Mouse (Mus musculus) midbrain, embryonic 11.5 days (tissue): ENCODE measurements around the gene Gpm6b. TPM values are rescaled to one million over a fixed set of nuclear protein-coding genes. Genes with fewer than 3 reads are reported as not detected.
A peak's percentile ranks its signal among the peaks of the same experiment; 100 is the strongest.

ENCODE experiments used
- ATAC-seq: fragments of 200-750 bp; cut with Nextera tagmentation; 2 replicates; pipeline ENCODE4 v1.8.0; 2017; ENCODE audit warnings: moderate TSS enrichment, moderate library complexity; ENCODE audit not compliant: low FRiP score
- DNase-seq: peaks from one replicate; pipeline ENCODE4 v3.0.0; 2015; ENCODE audit warnings: low spot score; ENCODE audit errors: missing footprints
- H3K27ac ChIP-seq: fragments of 300-500 bp; sonication (generic); 2 replicates; pipeline ENCODE4 v1.5.1; 2014; ENCODE audit warnings: low read depth, low read length
- H3K27me3 ChIP-seq: fragments of 300-500 bp; sonication (generic); 2 replicates; pipeline ENCODE4 v1.6.1; 2014; ENCODE audit warnings: mild to moderate bottlenecking, low read length, moderate library complexity, mixed read lengths; ENCODE audit not compliant: control insufficient read depth, insufficient read depth
- H3K36me3 ChIP-seq: fragments of 300-500 bp; sonication (generic); 2 replicates; pipeline ENCODE4 v1.6.1; 2014; ENCODE audit warnings: mild to moderate bottlenecking, low read length, moderate library complexity, mixed read lengths; ENCODE audit not compliant: control insufficient read depth, insufficient read depth
- H3K4me1 ChIP-seq: fragments of 300-500 bp; sonication (generic); 2 replicates; pipeline ENCODE4 v1.6.1; 2014; ENCODE audit warnings: low read length; ENCODE audit not compliant: control insufficient read depth, insufficient read depth
- H3K4me2 ChIP-seq: fragments of 300-500 bp; sonication (generic); 2 replicates; pipeline ENCODE4 v1.6.1; 2014; ENCODE audit warnings: mild to moderate bottlenecking, moderate library complexity
- H3K4me3 ChIP-seq: fragments of 300-500 bp; sonication (generic); 2 replicates; pipeline ENCODE4 v1.5.1; 2014; ENCODE audit warnings: low read depth, low read length
- H3K9ac ChIP-seq: fragments of 300-500 bp; sonication (generic); 2 replicates; pipeline ENCODE4 v1.6.1; 2014; ENCODE audit warnings: low read length
- H3K9me3 ChIP-seq: fragments of 300-500 bp; sonication (generic); 2 replicates; pipeline ENCODE4 v1.6.1; 2016; ENCODE audit warnings: low read length; ENCODE audit not compliant: control insufficient read depth
- WGBS: fragments of 180-500 bp; shearing (Covaris S2); extraction: QIAGEN DNeasy Blood & Tissue Kit; methylation state at CpG from one replicate; pipeline ENCODE4 v1.1.7; 2014; 5-methylcytosine and 5-hydroxymethylcytosine counted together
- polyA plus RNA-seq: library from polyadenylated mRNA; unstranded; fragments of >200 nt; fragmentation: Nextera tagmentation; extraction: Ambion mirVana; gene quantifications from 2 replicates; pipeline ENCODE4 v1.2.1, GENCODE M21; 2014

Gpm6b gene
- polyA plus RNA-seq, 1 experiment from 2014 or later: 102 TPM

DNA sequence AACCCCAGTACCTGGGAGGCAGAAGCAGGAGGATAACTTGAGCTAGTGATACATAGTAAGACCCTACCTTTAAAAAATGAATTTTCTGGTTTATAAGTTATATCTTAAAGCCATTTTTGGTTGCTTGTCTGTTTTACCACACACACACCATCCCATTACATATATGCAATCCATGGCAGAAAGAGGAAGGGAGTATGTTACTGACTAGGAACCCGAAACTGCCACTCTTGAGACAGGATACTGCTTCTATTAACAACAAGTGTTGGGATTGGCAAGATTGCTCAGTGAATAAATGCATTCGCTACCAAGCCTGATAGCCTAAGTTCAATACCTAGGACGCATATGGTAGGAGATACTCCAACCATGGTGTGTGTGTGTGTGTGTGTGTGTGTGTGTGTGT lies 117.6 kb downstream of the Gpm6b start:
- no peaks in the 10 kb centered on the region for H3K9me3 ChIP-seq
- H3K4me3 ChIP-seq: no peak overlapping the region
- 89% methylated on average over 3 of the region's 3 CpGs for WGBS
- no peak overlapping the region for H3K27ac ChIP-seq
- no peak overlapping the region for H3K9ac ChIP-seq
- no peaks in the 10 kb centered on the region for H3K36me3 ChIP-seq
- no peaks in the 10 kb centered on the region for H3K4me1 ChIP-seq
- no peak overlapping the region for H3K4me2 ChIP-seq
- no peak for ATAC-seq
- H3K27me3 ChIP-seq: peaks cover 2% of the 10 kb centered on the region; the same call in 1 of the 2 replicates
- DNase-seq: no peak

- Histone ChIP-seq H3K4me2 (no peak overlapping the region), H3K4me3 (no peak overlapping the region), H3K9me3 (no peaks in the 10 kb centered on the region), H3K27ac (no peak overlapping the region), H3K9ac (no peak overlapping the region), H3K4me1 (no peaks in the 10 kb centered on the region), H3K36me3 (no peaks in the 10 kb centered on the region), H3K27me3 (peaks cover 2% of the 10 kb centered on the region; the same call in 1 of the 2 replicates)
- no peak for ATAC-seq
- DNase-seq: peak; percentile 8
- 83% methylated on average over 2 of the region's 2 CpGs for WGBS
These were observed 120.2 kb downstream of the Gpm6b start for GRCm38 (mm10) chrX:166358955-166359354.

DNA sequence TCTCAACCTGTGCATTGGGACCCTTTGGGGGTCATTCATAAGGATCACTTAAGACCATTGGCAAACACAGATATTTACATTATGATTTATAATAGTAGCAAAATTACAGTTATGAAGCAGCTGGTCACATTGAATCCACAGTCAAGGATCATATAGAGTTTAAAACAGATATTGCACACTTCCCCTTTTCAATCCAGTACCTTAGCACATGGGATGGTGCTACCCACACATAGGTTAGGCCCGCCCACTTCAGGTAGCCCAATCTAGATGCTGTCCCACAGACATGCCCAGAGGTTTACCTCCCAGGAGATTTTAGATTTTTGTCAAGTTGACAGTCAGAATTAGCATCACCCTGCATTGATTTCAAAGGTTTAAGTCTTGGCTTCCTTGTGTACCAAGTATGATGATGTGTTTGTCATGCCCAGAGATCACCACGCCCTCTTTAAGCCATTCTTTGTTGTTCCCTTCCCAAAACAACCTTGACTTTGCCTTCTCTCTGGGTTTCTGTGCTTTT lies 121.3 kb downstream of the Gpm6b start:
- peak; percentile 53 for DNase-seq
- H3K4me2 ChIP-seq: no peak overlapping the region
- H3K4me3 ChIP-seq: no peak overlapping the region
- H3K36me3 ChIP-seq: no peaks in the 10 kb centered on the region
- WGBS: 84% methylated on average over 2 of the region's 2 CpGs
- ATAC-seq: no peak
- H3K9ac ChIP-seq: no peak overlapping the region
- H3K27me3 ChIP-seq: no peaks in the 10 kb centered on the region; the same call in 1 of the 2 replicates
- H3K9me3 ChIP-seq: no peaks in the 10 kb centered on the region
- H3K4me1 ChIP-seq: no peaks in the 10 kb centered on the region
- H3K27ac ChIP-seq: no peak overlapping the region

GRCm38 (mm10) chrX:166360455-166360854 lies 121.7 kb downstream of the Gpm6b start:
- 86% methylated on average over 4 of the region's 4 CpGs for WGBS
- no peaks in the 10 kb centered on the region; the same call in 1 of the 2 replicates for H3K27me3 ChIP-seq
- no peaks in the 10 kb centered on the region for H3K9me3 ChIP-seq
- no peak for ATAC-seq
- no peak for DNase-seq
- no peak overlapping the region for H3K9ac ChIP-seq
- H3K4me1 ChIP-seq: no peaks in the 10 kb centered on the region
- H3K4me3 ChIP-seq: no peak overlapping the region
- H3K4me2 ChIP-seq: no peak overlapping the region
- H3K36me3 ChIP-seq: no peaks in the 10 kb centered on the region
- no peak overlapping the region for H3K27ac ChIP-seq

- Histone ChIP-seq H3K36me3 (no peaks in the 10 kb centered on the region), H3K9me3 (no peaks in the 10 kb centered on the region), H3K27me3 (peaks cover 9% of the 10 kb centered on the region; the same call in 1 of the 2 replicates), H3K4me2 (no peak overlapping the region), H3K4me3 (no peak overlapping the region), H3K9ac (no peak overlapping the region), H3K4me1 (no peaks in the 10 kb centered on the region), H3K27ac (no peak overlapping the region)
- WGBS: 78% methylated on average over 8 of the region's 8 CpGs
- 0 out of 2 replicates have a peak, but pooled peaks have one; percentile 22 for ATAC-seq
- peak; percentile 51 for DNase-seq
These were observed 126.9 kb downstream of the Gpm6b start for GRCm38 (mm10) chrX:166365458-166366213.

GRCm38 (mm10) chrX:166376681-166377328 lies 138.1 kb downstream of the Gpm6b start:
- no peaks in the 10 kb centered on the region for H3K9me3 ChIP-seq
- H3K4me2 ChIP-seq: no peak overlapping the region
- peaks cover 6% of the 10 kb centered on the region for H3K27me3 ChIP-seq
- no peak overlapping the region for H3K9ac ChIP-seq
- DNase-seq (no peak), ATAC-seq (no peak)
- 81% methylated on average over 9 of the region's 9 CpGs for WGBS
- H3K27ac ChIP-seq: no peak overlapping the region
- H3K4me1 ChIP-seq: no peaks in the 10 kb centered on the region
- H3K36me3 ChIP-seq: no peaks in the 10 kb centered on the region
- H3K4me3 ChIP-seq: no peak overlapping the region

DNA sequence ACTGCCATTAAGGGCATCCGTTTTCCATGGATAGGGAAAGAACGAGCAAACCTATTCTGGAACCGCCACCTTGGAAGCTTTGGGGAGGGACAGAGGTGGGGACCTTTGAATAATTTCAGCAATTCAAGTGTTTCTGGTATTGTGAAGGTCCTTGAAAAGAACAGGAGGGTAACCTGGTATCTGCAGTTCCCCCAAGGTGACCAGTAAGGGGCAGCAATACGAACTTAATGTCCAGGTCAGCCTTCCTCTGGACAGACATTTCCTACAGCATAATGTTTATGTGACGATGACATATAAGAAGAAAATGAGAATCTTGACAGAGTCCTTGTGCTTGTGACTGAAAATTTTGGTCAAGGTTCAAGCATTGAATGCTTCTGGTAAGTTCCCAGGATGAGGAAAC lies 139.9 kb downstream of the Gpm6b start:
- WGBS: 86% methylated on average over 5 of the region's 5 CpGs
- H3K27ac ChIP-seq: no peak overlapping the region
- ATAC-seq (no peak), DNase-seq (no peak)
- no peaks in the 10 kb centered on the region for H3K9me3 ChIP-seq
- no peak overlapping the region for H3K9ac ChIP-seq
- no peaks in the 10 kb centered on the region for H3K36me3 ChIP-seq
- H3K4me1 ChIP-seq: no peaks in the 10 kb centered on the region
- H3K27me3 ChIP-seq: peaks cover 9% of the 10 kb centered on the region
- H3K4me2 ChIP-seq: no peak overlapping the region
- no peak overlapping the region for H3K4me3 ChIP-seq

GRCm38 (mm10) chrX:166383606-166384005 lies 144.9 kb downstream of the Gpm6b start:
- WGBS: 82% methylated on average over 2 of the region's 2 CpGs
- Histone ChIP-seq H3K36me3 (no peaks in the 10 kb centered on the region), H3K4me2 (no peak overlapping the region), H3K27me3 (peaks cover 9% of the 10 kb centered on the region), H3K4me1 (no peaks in the 10 kb centered on the region), H3K9ac (no peak overlapping the region), H3K27ac (no peak overlapping the region), H3K9me3 (no peaks in the 10 kb centered on the region), H3K4me3 (no peak overlapping the region)
- ATAC-seq (no peak), DNase-seq (no peak)

- Histone ChIP-seq H3K4me1 (no peaks in the 10 kb centered on the region), H3K27me3 (peaks cover 12% of the 10 kb centered on the region), H3K27ac (no peak overlapping the region), H3K9me3 (no peaks in the 10 kb centered on the region), H3K4me2 (no peak overlapping the region), H3K4me3 (no peak overlapping the region), H3K9ac (no peak overlapping the region), H3K36me3 (no peaks in the 10 kb centered on the region)
- WGBS: 81% methylated on average over 3 of the region's 3 CpGs
- ATAC-seq (no peak), DNase-seq (no peak)
These were observed 146.2 kb downstream of the Gpm6b start for GRCm38 (mm10) chrX:166384935-166385334.
